Mouse (Mus musculus) small intestine, adult 2 months (tissue): ENCODE results near the gene Arhgef2.

Source experiments
- CTCF ChIP-seq: fragments of 200-500 bp; IDR thresholded peaks from 2 replicates; pipeline ENCODE4 v1.5.1; 2012; ENCODE audit warnings: low read depth, mild to moderate bottlenecking, control low read depth, inconsistent platforms, low read length, moderate library complexity, mixed read lengths; ENCODE audit not compliant: insufficient replicate concordance, insufficient read length; ENCODE audit errors: extremely low read depth
- POLR2A ChIP-seq: fragments of 200-500 bp; IDR thresholded peaks from 2 replicates; pipeline ENCODE4 v1.6.1; 2012; ENCODE audit warnings: low read depth, mild to moderate bottlenecking, control low read depth, inconsistent platforms, low read length, moderate library complexity

DNA sequence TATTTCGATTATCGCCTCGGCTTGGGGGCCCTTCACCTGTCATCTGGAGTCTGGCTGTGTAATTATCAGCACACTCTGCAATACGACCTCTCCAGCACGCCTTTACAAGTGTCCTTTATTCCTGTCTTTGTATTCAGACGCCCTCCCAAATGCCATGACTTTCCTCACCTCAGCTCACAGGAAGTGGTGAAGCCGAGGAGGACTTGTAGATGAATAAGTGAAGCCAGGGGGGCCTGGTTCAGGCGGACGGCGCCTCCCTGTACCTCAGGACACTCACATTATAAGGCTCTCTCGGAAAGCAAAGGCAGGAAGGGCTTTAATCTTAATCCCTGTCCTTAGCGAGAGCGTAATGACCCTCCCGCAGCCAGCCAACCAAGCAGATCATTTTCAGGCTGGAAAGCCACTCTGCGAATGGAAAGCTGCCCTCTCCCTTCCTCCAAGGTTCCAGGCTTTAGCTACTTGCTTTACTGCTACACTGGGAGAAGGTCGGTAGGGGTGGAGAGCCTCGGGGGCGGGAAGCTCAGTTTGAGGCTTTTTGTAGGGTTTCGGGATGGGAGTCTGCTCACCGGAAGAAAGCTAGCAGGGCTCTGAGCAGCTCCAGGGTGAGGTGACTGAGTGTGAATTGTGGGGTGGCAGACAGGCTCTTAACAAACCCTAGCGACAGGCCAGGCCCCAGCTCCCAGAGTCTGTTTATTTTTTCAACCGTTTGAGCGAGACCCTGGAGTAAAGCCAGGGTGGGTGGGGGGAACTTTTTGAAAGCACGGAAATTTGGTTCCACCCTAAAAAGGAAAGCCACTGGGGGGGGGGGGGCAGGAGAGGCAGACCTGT is 16.6 kb downstream of the Arhgef2 start:
- no peak for TF ChIP-seq CTCF
- no peak for TF ChIP-seq POLR2A
